In the genomic region with DNA sequence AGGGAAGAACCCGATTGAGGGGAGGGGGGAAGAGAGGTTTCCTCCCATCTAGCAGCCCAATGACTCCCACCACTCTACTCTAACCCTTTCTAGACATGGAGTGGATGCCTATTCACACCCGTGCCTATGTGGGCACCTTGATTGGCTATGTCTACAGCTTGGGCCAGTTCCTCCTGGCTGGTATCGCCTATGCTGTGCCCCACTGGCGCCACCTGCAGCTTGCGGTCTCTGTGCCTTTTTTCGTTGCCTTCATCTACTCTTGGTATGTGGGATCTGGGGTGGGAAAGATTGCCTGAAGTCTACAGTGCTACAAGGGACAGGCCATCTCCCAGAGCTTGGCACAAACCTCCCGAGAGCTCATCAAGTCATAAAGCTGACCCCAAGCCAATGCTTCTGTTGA, we compare ENCODE assay signal across 31 mouse cellular contexts. TPM values are rescaled to one million over a fixed set of nuclear protein-coding genes. Genes with fewer than 3 reads are reported as not detected.
DNase-seq lines count a peak whose midpoint lies in the region; ATAC-seq and TF ChIP-seq lines count a peak whose summit lies in the region.
"Had no signal": no experiment of that assay in that cellular context is flagged by ENCODE, and none has a peak within 500 bp of the region (broad histone marks: within the 10 kb centered on the region; RNA-seq: fewer than 3 reads in every experiment).

No protein-coding gene starts in this region.

- WGBS in kidney, postnatal 0 days = 89% methylated on average over 7 of the region's 7 CpGs
- 71% methylated on average over 7 of the region's 7 CpGs for WGBS in liver, embryonic 14.5 days (ENCODE audit: insufficient replicate concordance)
- 80% methylated on average over 7 of the region's 7 CpGs for WGBS in liver, embryonic 12.5 days (ENCODE audit: insufficient replicate concordance)

- no peaks in the 10 kb centered on the region for H3K4me1 ChIP-seq in kidney, postnatal 0 days (replicated peaks; ENCODE audit: insufficient read depth, low read length)
- no peaks in the 10 kb centered on the region for H3K4me1 ChIP-seq in liver, embryonic 14.5 days (replicated peaks; ENCODE audit: control insufficient read depth in 2 of 2, insufficient read depth in 2 of 2, low read length in 1 of 2)
- H3K4me1 ChIP-seq in liver, embryonic 12.5 days = no peaks in the 10 kb centered on the region
- H3K4me1 ChIP-seq in ES-Bruce4 (ENCODE audit: control insufficient read depth, insufficient read depth, low read length) = no peaks in the 10 kb centered on the region
- no peaks in the 10 kb centered on the region for H3K4me1 ChIP-seq in embryonic fibroblast, embryonic 13.5 days (ENCODE audit: control insufficient read depth, insufficient read depth, low read length)
- H3K4me1 ChIP-seq: hindbrain, embryonic 15.5 days; limb, embryonic 13.5 days; liver, embryonic 15.5 days; midbrain, embryonic 12.5 days; neural tube, embryonic 12.5 days had no signal

- no peak overlapping the region for H3K27ac ChIP-seq in kidney, postnatal 0 days
- no peak overlapping the region for H3K27ac ChIP-seq in liver, embryonic 14.5 days
- no peak overlapping the region for H3K27ac ChIP-seq in liver, embryonic 12.5 days
- no peak overlapping the region for H3K27ac ChIP-seq in ES-Bruce4 (ENCODE audit: insufficient read depth, low read length)
- H3K27ac ChIP-seq in embryonic fibroblast, embryonic 13.5 days (ENCODE audit: insufficient read depth, low read length) = no peak overlapping the region
- H3K27ac ChIP-seq: hindbrain, embryonic 10.5 days; hindbrain, embryonic 15.5 days; layer of hippocampus, adult 2 months; limb, embryonic 13.5 days; liver, embryonic 15.5 days; midbrain, embryonic 12.5 days; neural tube, embryonic 12.5 days had no signal

- H3K4me3 ChIP-seq in kidney, postnatal 0 days (replicated peaks; ENCODE audit: low read depth, low read length) = no peak overlapping the region
- H3K4me3 ChIP-seq in liver, embryonic 14.5 days (ENCODE audit: insufficient read depth in 1 of 2, low read depth in 2 of 2, low read length in 2 of 2) = no peak overlapping the region
- H3K4me3 ChIP-seq in liver, embryonic 12.5 days = no peak overlapping the region
- H3K4me3 ChIP-seq in ES-Bruce4 (ENCODE audit: low read depth, low read length) = no peak overlapping the region
- no peak overlapping the region for H3K4me3 ChIP-seq in embryonic fibroblast, embryonic 13.5 days (ENCODE audit: insufficient read depth, low read length)
- H3K4me3 ChIP-seq: hindbrain, embryonic 10.5 days; hindbrain, embryonic 15.5 days; layer of hippocampus, adult 2 months; limb, embryonic 13.5 days; liver, embryonic 15.5 days; megakaryocyte, embryonic 14.5 days; midbrain, embryonic 12.5 days; myocyte; neural tube, embryonic 12.5 days had no signal

- TF ChIP-seq EP300 in liver, embryonic 14.5 days (IDR thresholded peaks at IDR 0.05; ENCODE audit: low read depth) = no peak
- no peak for TF ChIP-seq EP300 in ES-Bruce4 (IDR thresholded peaks at IDR 0.05; ENCODE audit: insufficient read depth, low read depth, low read length)

- no peak for TF ChIP-seq POLR2A in ES-Bruce4 (IDR thresholded peaks at IDR 0.05; ENCODE audit: insufficient read depth, low read length)
- no peak for TF ChIP-seq POLR2A in embryonic fibroblast, embryonic 13.5 days (IDR thresholded peaks at IDR 0.05; ENCODE audit: low read depth, low read length)

- H3K9me3 ChIP-seq in kidney, postnatal 0 days (replicated peaks; ENCODE audit: low read length) = no peaks in the 10 kb centered on the region
- H3K9me3 ChIP-seq in liver, embryonic 14.5 days (ENCODE audit: control insufficient read depth, low read length) = no peaks in the 10 kb centered on the region
- no peaks in the 10 kb centered on the region for H3K9me3 ChIP-seq in liver, embryonic 12.5 days (replicated peaks)
- no peaks in the 10 kb centered on the region for H3K9me3 ChIP-seq in ES-Bruce4 (replicated peaks; ENCODE audit: control insufficient read depth, insufficient read depth, low read length, poor library complexity, severe bottlenecking)
- H3K9me3 ChIP-seq: hindbrain, embryonic 10.5 days; hindbrain, embryonic 15.5 days; limb, embryonic 13.5 days; liver, embryonic 15.5 days; midbrain, embryonic 12.5 days; neural tube, embryonic 12.5 days had no signal

- no peaks in the 10 kb centered on the region for H3K27me3 ChIP-seq in kidney, postnatal 0 days (ENCODE audit: insufficient read depth, low read length)
- no peaks in the 10 kb centered on the region for H3K27me3 ChIP-seq in liver, embryonic 14.5 days (ENCODE audit: control insufficient read depth, insufficient read depth, low read length)
- H3K27me3 ChIP-seq in liver, embryonic 12.5 days (replicated peaks) = peaks cover 5% of the 10 kb centered on the region
- H3K27me3 ChIP-seq in ES-Bruce4 (ENCODE audit: control insufficient read depth, insufficient read depth, low read length, poor library complexity, severe bottlenecking) = no peaks in the 10 kb centered on the region
- H3K27me3 ChIP-seq: hindbrain, embryonic 15.5 days; liver, embryonic 15.5 days; midbrain, embryonic 12.5 days; neural tube, embryonic 12.5 days had no signal

- no peak for DNase-seq in kidney, postnatal 0 days (ENCODE audit: low spot score)
- DNase-seq in kidney, adult 18-20 months = no peak
- no peak for DNase-seq in liver, embryonic 14.5 days (ENCODE audit: low read depth in 3 of 3, low spot score in 3 of 3)
- DNase-seq in retina, postnatal 1 day = no peak
- no peak for DNase-seq in layer of hippocampus, postnatal 14 days (ENCODE audit: low spot score in 2 of 2)
- DNase-seq: adrenal gland, postnatal 36 days; B cell, adult 2 months; cerebellum, adult 18-20 months; cerebellum, postnatal 10 days; gastrocnemius, postnatal 14 days; heart, postnatal 14 days; lung, postnatal 4 days; right cerebral cortex, postnatal 4 days; thymus, adult 2 months had no signal

- peak; percentile 16; the same call in 1 of the 2 replicates for TF ChIP-seq CTCF in kidney, postnatal 0 days (IDR thresholded peaks at IDR 0.05; ENCODE audit: low read depth)
- peak; percentile 57 for TF ChIP-seq CTCF in liver, embryonic 14.5 days (IDR thresholded peaks at IDR 0.05; ENCODE audit: low read depth)
- TF ChIP-seq CTCF in ES-Bruce4 (IDR thresholded peaks at IDR 0.05; ENCODE audit: low read depth, low read length) = peak; percentile 41
- 0 out of 2 replicates have a peak, but pooled peaks have one; percentile 4 for TF ChIP-seq CTCF in embryonic fibroblast, embryonic 13.5 days (IDR thresholded peaks at IDR 0.05; ENCODE audit: borderline replicate concordance, insufficient read depth, low read length)

- H3K36me3 ChIP-seq in kidney, postnatal 0 days (ENCODE audit: insufficient read depth, low read length) = no peaks in the 10 kb centered on the region
- H3K36me3 ChIP-seq in liver, embryonic 14.5 days (replicated peaks; ENCODE audit: control insufficient read depth, insufficient read depth, low read depth) = no peaks in the 10 kb centered on the region
- no peaks in the 10 kb centered on the region for H3K36me3 ChIP-seq in liver, embryonic 12.5 days
- H3K36me3 ChIP-seq in ES-Bruce4 (ENCODE audit: control insufficient read depth, insufficient read depth, low read length, poor library complexity, severe bottlenecking) = no peaks in the 10 kb centered on the region
- H3K36me3 ChIP-seq: hindbrain, embryonic 10.5 days; hindbrain, embryonic 15.5 days; limb, embryonic 13.5 days; liver, embryonic 15.5 days; midbrain, embryonic 12.5 days; neural tube, embryonic 12.5 days had no signal

- H3K4me2 ChIP-seq in kidney, postnatal 0 days (ENCODE audit: low read length) = no peak overlapping the region
- no peak overlapping the region for H3K4me2 ChIP-seq in liver, embryonic 14.5 days (ENCODE audit: low read depth)
- no peak overlapping the region for H3K4me2 ChIP-seq in liver, embryonic 12.5 days
- H3K4me2 ChIP-seq: hindbrain, embryonic 15.5 days; limb, embryonic 13.5 days; liver, embryonic 15.5 days; midbrain, embryonic 12.5 days; neural tube, embryonic 12.5 days had no signal

- ATAC-seq in kidney, postnatal 0 days (replicated peaks; ENCODE audit: low FRiP score, low read depth) = no peak
- ATAC-seq in liver, embryonic 14.5 days (ENCODE audit: insufficient read depth) = no peak
- ATAC-seq in liver, embryonic 12.5 days = no peak
- ATAC-seq: forebrain, embryonic 14.5 days; inflammation-experienced regulatory T-cells, adult 6 months had no signal

- no peak overlapping the region for H3K9ac ChIP-seq in kidney, postnatal 0 days (ENCODE audit: low read depth, low read length)
- H3K9ac ChIP-seq in liver, embryonic 14.5 days (replicated peaks) = no peak overlapping the region
- no peak overlapping the region for H3K9ac ChIP-seq in liver, embryonic 12.5 days
- H3K9ac ChIP-seq in ES-Bruce4 (ENCODE audit: low read depth, poor library complexity, severe bottlenecking) = no peak overlapping the region
- H3K9ac ChIP-seq: hindbrain, embryonic 15.5 days; limb, embryonic 13.5 days; liver, embryonic 15.5 days; midbrain, embryonic 12.5 days; neural tube, embryonic 12.5 days had no signal

RNA-seq across cellular contexts. Expression of a gene that starts 3.3 kb away (rescaled TPM):
- 73.8 and 93.1 TPM in 2 replicates for polyA plus RNA-seq in kidney, postnatal 0 days (2015; fragmentation: Nextera tagmentation; extraction: Ambion mirVana)
- 0.01 TPM in 1 of 2 replicates, not detected in the other for polyA plus RNA-seq in liver, embryonic 14.5 days (2012; rRNA removed)
- not detected in 2 replicates for polyA plus RNA-seq in liver, embryonic 14.5 days (2014; fragmentation: Nextera tagmentation; extraction: Ambion mirVana)
- polyA plus RNA-seq in liver, embryonic 12.5 days (2016; fragmentation: Nextera tagmentation; extraction: Ambion mirVana) = not detected in 2 replicates
- not detected in 2 replicates for polyA plus RNA-seq in ES-Bruce4 (2011; ENCODE audit: insufficient read depth, insufficient read length, low read depth, missing spikeins)
- polyA plus RNA-seq in embryonic fibroblast, embryonic 13.5 days (2011; ENCODE audit: insufficient read length, low read depth, missing spikeins) = not detected in 2 replicates
- total RNA-seq in layer of hippocampus, postnatal 14 days (2021) = 1 to 10 TPM; 1.6 to 3.3 TPM
- total RNA-seq: adrenal gland, postnatal 36 days; gastrocnemius, postnatal 14 days; granulocyte monocyte progenitor cell, adult 5-6 weeks; heart, postnatal 14 days had no signal
- polyA plus RNA-seq: heart, embryonic 14.5 days; inflammation-experienced regulatory T-cells, adult 6 months; limb, embryonic 13.5 days; lung, embryonic 16.5 days; myocyte had no signal

RNA-seq across cellular contexts. Expression of a gene that starts 30.0 kb away (rescaled TPM):
- polyA plus RNA-seq in kidney, postnatal 0 days (2015; fragmentation: Nextera tagmentation; extraction: Ambion mirVana) = 19.2 and 25.5 TPM in 2 replicates
- 1.5 TPM in 2 replicates for polyA plus RNA-seq in liver, embryonic 14.5 days (2012; rRNA removed)
- polyA plus RNA-seq in liver, embryonic 14.5 days (2014; fragmentation: Nextera tagmentation; extraction: Ambion mirVana) = 1.6 and 2.9 TPM in 2 replicates
- polyA plus RNA-seq in liver, embryonic 12.5 days (2016; fragmentation: Nextera tagmentation; extraction: Ambion mirVana) = 1.6 and 1.7 TPM in 2 replicates
- not detected in 2 replicates for polyA plus RNA-seq in ES-Bruce4 (2011; ENCODE audit: insufficient read depth, insufficient read length, low read depth, missing spikeins)
- not detected in 2 replicates for polyA plus RNA-seq in embryonic fibroblast, embryonic 13.5 days (2011; ENCODE audit: insufficient read length, low read depth, missing spikeins)
- total RNA-seq in layer of hippocampus, postnatal 14 days (2021) = 10 to 100 TPM; 17.9 to 18.8 TPM
- total RNA-seq: gastrocnemius, postnatal 14 days; granulocyte monocyte progenitor cell, adult 5-6 weeks had no signal
- polyA plus RNA-seq: heart, embryonic 14.5 days; inflammation-experienced regulatory T-cells, adult 6 months; limb, embryonic 13.5 days; myocyte had no signal

RNA-seq across cellular contexts. Expression of a gene that starts 42.5 kb away (rescaled TPM):
- polyA plus RNA-seq in kidney, postnatal 0 days (2015; fragmentation: Nextera tagmentation; extraction: Ambion mirVana) = 0.17 and 0.18 TPM in 2 replicates
- under 0.01 and 0.01 TPM in 2 replicates for polyA plus RNA-seq in liver, embryonic 14.5 days (2012; rRNA removed)
- polyA plus RNA-seq in liver, embryonic 14.5 days (2014; fragmentation: Nextera tagmentation; extraction: Ambion mirVana) = not detected in 2 replicates
- polyA plus RNA-seq in liver, embryonic 12.5 days (2016; fragmentation: Nextera tagmentation; extraction: Ambion mirVana) = not detected in 2 replicates
- not detected in 2 replicates for polyA plus RNA-seq in ES-Bruce4 (2011; ENCODE audit: insufficient read depth, insufficient read length, low read depth, missing spikeins)
- not detected in 2 replicates for polyA plus RNA-seq in embryonic fibroblast, embryonic 13.5 days (2011; ENCODE audit: insufficient read length, low read depth, missing spikeins)
- total RNA-seq in layer of hippocampus, postnatal 14 days (2021) = 100 to 1,000 TPM; 162 to 166 TPM
- polyA plus RNA-seq: inflammation-experienced regulatory T-cells, adult 6 months; myocyte had no signal

Comparison
In these comparisons a context has a peak if more than half of its experiments do, and no peak if none do; other contexts are left out.
1. CTCF ChIP-seq: peak in every context shown above with its lines; median percentile 57 in liver, embryonic 14.5 days; 41 in ES-Bruce4; 16 in kidney, postnatal 0 days; 4 in embryonic fibroblast, embryonic 13.5 days.
2. RNA of a gene that starts 3.3 kb away (polyA plus RNA-seq): 73.8 to 93.1 TPM in kidney, postnatal 0 days; 0.01 TPM in liver, embryonic 14.5 days, not detected in liver, embryonic 12.5 days, not detected in ES-Bruce4 and not detected in embryonic fibroblast, embryonic 13.5 days; every median in the first group is over 10 times any median in the second.